Mouse (Mus musculus): Measurements from ENCODE around the gene Tnxb. TPM values are rescaled to one million over a fixed set of nuclear protein-coding genes. Genes with fewer than 3 reads are reported as not detected.
"Not testable (repeated sequence)": the region's sequence is repeated elsewhere in the genome, so short reads cannot be mapped to it uniquely, and the experiment has no call there.

Gene Tnxb
- polyA plus RNA-seq, 1 experiment from 2014 or later = 1.4 TPM

DNA sequence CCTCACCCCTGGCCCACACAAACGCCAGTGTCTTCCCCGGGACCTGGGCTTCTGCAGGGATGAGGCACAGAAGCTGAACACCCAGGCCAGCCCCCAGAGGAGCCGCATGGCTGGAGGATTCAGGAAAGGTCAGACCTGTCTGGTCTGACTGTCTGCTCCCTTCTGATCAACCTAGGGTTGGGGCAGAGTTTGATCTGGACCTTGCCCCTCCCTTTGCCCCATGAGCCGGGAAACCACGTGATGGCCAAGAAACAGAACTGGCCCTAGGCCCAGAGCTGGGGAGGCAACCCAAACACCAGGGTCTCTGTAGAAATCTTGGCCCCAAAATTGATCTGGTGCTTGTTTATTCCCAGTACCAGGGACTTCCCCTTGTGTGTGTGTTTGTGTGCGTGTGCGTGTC, 73.4 kb downstream of the Tnxb start, which contains the start of gene C4b:
TSS of gene C4b (minus strand) at position 164 of the 400 bp plus-strand sequence.
- no peak for ATAC-seq (ENCODE audit: extremely low read depth, insufficient number of reproducible peaks, low FRiP score, low TSS enrichment)
- Histone ChIP-seq H3K4me2 (no peak within 1 kb of the TSS), H3K9ac (no peak within 1 kb of the TSS), H3K4me1 (no peaks in the 10 kb centered on the region), H3K4me3 (no peak within 1 kb of the TSS), H3K27me3 (replicated peaks) (no peaks in the 10 kb centered on the region; the same call in 1 of the 2 replicates), H3K36me3 (no peaks in the 10 kb centered on the region), H3K27ac (replicated peaks) (no peak within 1 kb of the TSS), H3K9me3 (peaks cover 7% of the 10 kb centered on the region)
- WGBS = 74% methylated on average over 7 of the region's 7 CpGs

- no peak overlapping the region for H3K4me2 ChIP-seq
- no peaks in the 10 kb centered on the region; the same call in 1 of the 2 replicates for H3K27me3 ChIP-seq (replicated peaks)
- ATAC-seq (ENCODE audit: extremely low read depth, insufficient number of reproducible peaks, low FRiP score, low TSS enrichment) = no peak
- H3K36me3 ChIP-seq = no peaks in the 10 kb centered on the region
- no peak overlapping the region for H3K4me3 ChIP-seq
- WGBS = 69% methylated on average over 6 of the region's 6 CpGs
- H3K9me3 ChIP-seq = peaks cover 12% of the 10 kb centered on the region
- no peak overlapping the region for H3K27ac ChIP-seq (replicated peaks)
- no peak overlapping the region for H3K9ac ChIP-seq
- H3K4me1 ChIP-seq = no peaks in the 10 kb centered on the region
These were observed 73.9 kb downstream of the Tnxb start for GRCm38 (mm10) chr17:34744206-34744605.

DNA sequence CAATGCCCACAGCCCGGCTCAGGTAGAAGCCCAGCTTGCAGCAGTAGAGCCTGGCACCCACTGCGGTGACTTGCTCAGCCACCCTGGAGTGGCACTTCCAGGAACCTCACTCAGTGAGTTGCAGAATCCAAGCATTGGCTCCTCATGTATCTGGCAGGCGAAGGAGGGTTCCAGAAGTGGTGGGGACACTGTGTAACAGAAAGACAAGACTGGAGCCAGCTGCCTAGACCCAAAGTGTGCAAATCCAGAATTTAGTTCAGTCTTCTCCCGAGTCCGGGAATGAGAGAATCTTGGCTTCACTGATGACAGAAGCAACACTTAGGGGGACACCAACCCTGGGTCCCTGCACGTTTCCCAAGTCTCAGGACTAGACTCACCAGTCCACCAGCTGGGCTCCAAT, 74.3 kb downstream of the Tnxb start:
- not testable (repeated sequence) for ATAC-seq (ENCODE audit: extremely low read depth, insufficient number of reproducible peaks, low FRiP score, low TSS enrichment); H3K4me2 ChIP-seq; H3K27ac ChIP-seq (replicated peaks); H3K27me3 ChIP-seq (replicated peaks); H3K9ac ChIP-seq; H3K36me3 ChIP-seq; H3K4me1 ChIP-seq; H3K4me3 ChIP-seq
- 83% methylated on average over 6 of the region's 6 CpGs for WGBS
- H3K9me3 ChIP-seq = peaks cover 16% of the 10 kb centered on the region

DNA sequence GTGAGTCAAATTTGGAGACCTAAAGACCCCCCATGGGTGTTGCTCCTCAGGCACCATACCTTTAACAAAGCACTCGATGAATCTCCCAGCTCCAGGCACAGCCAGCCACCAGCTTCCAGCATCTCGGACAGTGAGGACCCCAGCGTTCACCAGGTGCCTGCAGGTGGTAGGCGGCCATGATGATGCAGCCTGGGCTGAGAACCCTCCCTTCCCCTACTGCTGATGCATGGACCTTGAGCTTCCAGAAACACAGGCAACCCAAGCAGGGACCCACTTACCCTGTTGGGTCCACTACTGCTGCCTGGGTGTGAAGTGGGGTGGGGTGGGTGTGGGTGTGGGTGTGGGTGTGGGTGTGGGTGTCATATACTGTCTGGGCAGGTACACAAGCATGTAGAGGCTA, 74.8 kb downstream of the Tnxb start:
- not testable (repeated sequence) for H3K4me3 ChIP-seq; H3K4me2 ChIP-seq; H3K27ac ChIP-seq (replicated peaks); H3K27me3 ChIP-seq (replicated peaks); H3K36me3 ChIP-seq; H3K9ac ChIP-seq; H3K4me1 ChIP-seq; ATAC-seq (ENCODE audit: extremely low read depth, insufficient number of reproducible peaks, low FRiP score, low TSS enrichment)
- WGBS = 66% methylated on average over 4 of the region's 4 CpGs
- peaks cover 16% of the 10 kb centered on the region for H3K9me3 ChIP-seq

GRCm38 (mm10) chr17:34746531-34746930, 76.2 kb downstream of the Tnxb start:
- no peak for ATAC-seq (ENCODE audit: extremely low read depth, insufficient number of reproducible peaks, low FRiP score, low TSS enrichment)
- Histone ChIP-seq H3K27ac (replicated peaks) (no peak overlapping the region), H3K9me3 (peaks cover 16% of the 10 kb centered on the region), H3K4me1 (no peaks in the 10 kb centered on the region), H3K27me3 (replicated peaks) (no peaks in the 10 kb centered on the region), H3K4me3 (no peak overlapping the region), H3K9ac (no peak overlapping the region), H3K4me2 (no peak overlapping the region), H3K36me3 (no peaks in the 10 kb centered on the region)
- WGBS = 73% methylated on average over 5 of the region's 5 CpGs

DNA sequence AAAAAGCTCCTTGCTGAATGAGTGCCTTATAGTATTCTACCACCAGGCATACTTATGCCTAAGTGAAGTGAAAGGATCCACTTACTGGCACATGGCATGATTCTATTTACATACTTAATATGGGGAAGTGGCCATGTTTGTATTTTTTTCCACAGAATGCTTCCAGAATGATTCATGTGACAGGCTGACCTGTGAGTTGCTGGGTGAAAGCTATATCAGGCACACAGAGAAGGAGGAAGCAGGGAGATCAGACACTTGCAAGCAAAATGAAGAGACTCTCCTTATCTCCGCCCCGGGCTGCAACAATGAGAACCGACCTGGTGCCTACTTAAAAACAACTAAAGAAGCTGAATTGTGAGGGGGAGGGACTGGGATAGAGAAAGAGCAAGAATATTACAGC, 91.1 kb downstream of the Tnxb start:
- no peak for ATAC-seq (ENCODE audit: extremely low read depth, insufficient number of reproducible peaks, low FRiP score, low TSS enrichment)
- H3K27me3 ChIP-seq (replicated peaks) = no peaks in the 10 kb centered on the region
- 0 out of 2 replicates have a peak, but pooled peaks cover 3% of the 10 kb centered on the region for H3K9me3 ChIP-seq
- H3K4me2 ChIP-seq = no peak overlapping the region
- H3K4me1 ChIP-seq = no peaks in the 10 kb centered on the region
- H3K27ac ChIP-seq (replicated peaks) = no peak overlapping the region
- no peak overlapping the region for H3K4me3 ChIP-seq
- WGBS = 51% methylated on average over 3 of the region's 3 CpGs
- H3K36me3 ChIP-seq = no peaks in the 10 kb centered on the region
- no peak overlapping the region for H3K9ac ChIP-seq

Other genes with a start within 250 kb of the Tnxb start
- not detected in 2 replicates for gene Btnl4, start 193.2 kb upstream of the Tnxb start, polyA plus RNA-seq (2015; fragmentation: Nextera tagmentation; extraction: Ambion mirVana)
- not detected in 2 replicates for gene Btnl6, start 153.2 kb upstream of the Tnxb start, polyA plus RNA-seq (2015; fragmentation: Nextera tagmentation; extraction: Ambion mirVana)
- gene Notch4, start 106.3 kb upstream of the Tnxb start, polyA plus RNA-seq (2015; fragmentation: Nextera tagmentation; extraction: Ambion mirVana) = 5.5 and 7.0 TPM in 2 replicates
- gene Gpsm3, start 80.7 kb upstream of the Tnxb start, polyA plus RNA-seq (2015; fragmentation: Nextera tagmentation; extraction: Ambion mirVana) = 6.8 and 7.0 TPM in 2 replicates
- 7.0 and 7.3 TPM in 2 replicates for gene Pbx2, start 79.3 kb upstream of the Tnxb start, polyA plus RNA-seq (2015; fragmentation: Nextera tagmentation; extraction: Ambion mirVana)
- gene Ager, start 72.7 kb upstream of the Tnxb start, polyA plus RNA-seq (2015; fragmentation: Nextera tagmentation; extraction: Ambion mirVana) = 3.7 and 4.0 TPM in 2 replicates
- 106 and 120 TPM in 2 replicates for gene Rnf5, start 66.8 kb upstream of the Tnxb start, polyA plus RNA-seq (2015; fragmentation: Nextera tagmentation; extraction: Ambion mirVana)
- 53.6 and 54.2 TPM in 2 replicates for gene Agpat1, start 66.3 kb upstream of the Tnxb start, polyA plus RNA-seq (2015; fragmentation: Nextera tagmentation; extraction: Ambion mirVana)
- gene Egfl8, start 54.6 kb upstream of the Tnxb start, polyA plus RNA-seq (2015; fragmentation: Nextera tagmentation; extraction: Ambion mirVana) = 1.0 and 1.2 TPM in 2 replicates
- 26.1 and 27.6 TPM in 2 replicates for gene Ppt2, start 42.0 kb upstream of the Tnxb start, polyA plus RNA-seq (2015; fragmentation: Nextera tagmentation; extraction: Ambion mirVana)
- 0.15 and 0.31 TPM in 2 replicates for gene Prrt1, start 41.0 kb upstream of the Tnxb start, polyA plus RNA-seq (2015; fragmentation: Nextera tagmentation; extraction: Ambion mirVana)
- 10.4 and 10.7 TPM in 2 replicates for gene Fkbpl, start 25.8 kb upstream of the Tnxb start, polyA plus RNA-seq (2015; fragmentation: Nextera tagmentation; extraction: Ambion mirVana)
- 56.1 and 56.2 TPM in 2 replicates for gene Atf6b, start 23.4 kb upstream of the Tnxb start, polyA plus RNA-seq (2015; fragmentation: Nextera tagmentation; extraction: Ambion mirVana)
- 0.11 and 0.21 TPM in 2 replicates for gene C4b, start 73.3 kb downstream of the Tnxb start, polyA plus RNA-seq (2015; fragmentation: Nextera tagmentation; extraction: Ambion mirVana)
- gene Cyp21a1, start 134.0 kb downstream of the Tnxb start, polyA plus RNA-seq (2015; fragmentation: Nextera tagmentation; extraction: Ambion mirVana) = not detected in 2 replicates
- gene Stk19, start 166.4 kb downstream of the Tnxb start, polyA plus RNA-seq (2015; fragmentation: Nextera tagmentation; extraction: Ambion mirVana) = 17.4 and 18.3 TPM in 2 replicates
- gene Dxo, start 166.5 kb downstream of the Tnxb start, polyA plus RNA-seq (2015; fragmentation: Nextera tagmentation; extraction: Ambion mirVana) = 32.3 and 34.9 TPM in 2 replicates
- gene Skiv2l, start 179.7 kb downstream of the Tnxb start, polyA plus RNA-seq (2015; fragmentation: Nextera tagmentation; extraction: Ambion mirVana) = 27.3 and 30.6 TPM in 2 replicates
- 68.5 and 70.9 TPM in 2 replicates for gene Nelfe, start 179.9 kb downstream of the Tnxb start, polyA plus RNA-seq (2015; fragmentation: Nextera tagmentation; extraction: Ambion mirVana)
- gene Cfb, start 192.0 kb downstream of the Tnxb start, polyA plus RNA-seq (2015; fragmentation: Nextera tagmentation; extraction: Ambion mirVana) = 2.3 and 5.6 TPM in 2 replicates
- 1.5 and 2.0 TPM in 2 replicates for gene Zbtb12, start 208.9 kb downstream of the Tnxb start, polyA plus RNA-seq (2015; fragmentation: Nextera tagmentation; extraction: Ambion mirVana)
- not detected in 2 replicates for gene Gm20547, start 211.5 kb downstream of the Tnxb start, polyA plus RNA-seq (2015; fragmentation: Nextera tagmentation; extraction: Ambion mirVana)
- 0.84 and 1.9 TPM in 2 replicates for gene C2, start 227.7 kb downstream of the Tnxb start, polyA plus RNA-seq (2015; fragmentation: Nextera tagmentation; extraction: Ambion mirVana)
- gene Ehmt2, start 227.9 kb downstream of the Tnxb start, polyA plus RNA-seq (2015; fragmentation: Nextera tagmentation; extraction: Ambion mirVana) = 38.8 and 42.4 TPM in 2 replicates
- gene Slc44a4, start 243.9 kb downstream of the Tnxb start, polyA plus RNA-seq (2015; fragmentation: Nextera tagmentation; extraction: Ambion mirVana) = 0.15 TPM in 1 of 2 replicates, not detected in the other